Mouse (Mus musculus): ENCODE data around the gene Hemk1. TPM values are rescaled to one million over a fixed set of nuclear protein-coding genes. Genes with fewer than 3 reads are reported as not detected.

The Hemk1 gene
- total RNA-seq, 1 experiment, result 29.1 TPM

- DNase-seq (ENCODE audit: low read depth, low spot score), result no peak
- Histone ChIP-seq H3K4me1 (ENCODE audit: control insufficient read depth in 2 of 2, insufficient read depth in 2 of 2, low read length in 2 of 2, poor library complexity in 1 of 2) (peaks cover 0 to 28% of the 10 kb centered on the region in 2 experiments; a peak in 1 of 4 replicates), H3K36me3 (ENCODE audit: control insufficient read depth, insufficient read depth, low read length, poor library complexity, severe bottlenecking) (peaks cover 15% of the 10 kb centered on the region; the same call in 1 of the 2 replicates), H3K4me3 (ENCODE audit: insufficient read depth in 1 of 2, low read depth in 1 of 2, low read length in 2 of 2, poor library complexity in 1 of 2, severe bottlenecking in 1 of 2) (no peak overlapping the region), H3K9me3 (ENCODE audit: control insufficient read depth, insufficient read depth, low read depth, low read length) (no peaks in the 10 kb centered on the region), H3K27ac (ENCODE audit: insufficient read depth, low read depth, low read length, poor library complexity, severe bottlenecking) (peak overlapping the region; percentile 12; the same call in 1 of the 2 replicates), H3K9ac (ENCODE audit: insufficient read depth, low read depth, low read length, poor library complexity, severe bottlenecking) (no peak overlapping the region)
- in situ Hi-C loops (cut with MboI; ENCODE audit: low sequenced_read_pairs in 2 of 2, unreplicated experiment in 2 of 2), result no loop called here
- no peak for TF ChIP-seq ZNF384 (IDR thresholded peaks at IDR 0.05; ENCODE audit: low read depth, low read length)
- no peak for TF ChIP-seq HCFC1 (IDR thresholded peaks at IDR 0.05; ENCODE audit: borderline replicate concordance, insufficient read depth, low read length)
- TF ChIP-seq MAFK (IDR thresholded peaks at IDR 0.05; ENCODE audit: insufficient read depth, low read depth, low read length), result no peak
- no peak for TF ChIP-seq CHD2 (IDR thresholded peaks at IDR 0.05; ENCODE audit: low read depth, low read length)
- no peak for TF ChIP-seq ZC3H11A (IDR thresholded peaks at IDR 0.05; ENCODE audit: borderline replicate concordance, low read depth, low read length)
Measured at GRCm38 (mm10) chr9:107325904-107326303, 12.2 kb downstream of the Hemk1 start.

GRCm38 (mm10) chr9:107324799-107325561 is 13.2 kb downstream of the Hemk1 start:
- TF ChIP-seq MAFK (IDR thresholded peaks at IDR 0.05; ENCODE audit: insufficient read depth, low read depth, low read length), result no peak
- TF ChIP-seq ZC3H11A (IDR thresholded peaks at IDR 0.05; ENCODE audit: borderline replicate concordance, low read depth, low read length), result no peak
- TF ChIP-seq CHD2 (IDR thresholded peaks at IDR 0.05; ENCODE audit: low read depth, low read length), result no peak
- no peak for TF ChIP-seq ZNF384 (IDR thresholded peaks at IDR 0.05; ENCODE audit: low read depth, low read length)
- TF ChIP-seq HCFC1 (IDR thresholded peaks at IDR 0.05; ENCODE audit: borderline replicate concordance, insufficient read depth, low read length), result no peak
- Histone ChIP-seq H3K36me3 (ENCODE audit: control insufficient read depth, insufficient read depth, low read length, poor library complexity, severe bottlenecking) (peaks cover 15% of the 10 kb centered on the region; the same call in 1 of the 2 replicates), H3K9me3 (ENCODE audit: control insufficient read depth, insufficient read depth, low read depth, low read length) (no peaks in the 10 kb centered on the region), H3K4me1 (ENCODE audit: control insufficient read depth in 2 of 2, insufficient read depth in 2 of 2, low read length in 2 of 2, poor library complexity in 1 of 2) (peaks cover 0 to 28% of the 10 kb centered on the region in 2 experiments; a peak in 1 of 4 replicates), H3K4me3 (ENCODE audit: insufficient read depth in 1 of 2, low read depth in 1 of 2, low read length in 2 of 2, poor library complexity in 1 of 2, severe bottlenecking in 1 of 2) (no peak overlapping the region), H3K27ac (ENCODE audit: insufficient read depth, low read depth, low read length, poor library complexity, severe bottlenecking) (no peak overlapping the region), H3K9ac (ENCODE audit: insufficient read depth, low read depth, low read length, poor library complexity, severe bottlenecking) (no peak overlapping the region)
- no peak for DNase-seq (ENCODE audit: low read depth, low spot score)
- in situ Hi-C loops (cut with MboI; ENCODE audit: low sequenced_read_pairs in 2 of 2, unreplicated experiment in 2 of 2), result no loop called here

GRCm38 (mm10) chr9:107323558-107323957 is 14.6 kb downstream of the Hemk1 start:
- no peak for DNase-seq (ENCODE audit: low read depth, low spot score)
- in situ Hi-C loops (cut with MboI; ENCODE audit: low sequenced_read_pairs in 2 of 2, unreplicated experiment in 2 of 2), result no loop called here
- H3K4me3 ChIP-seq (ENCODE audit: insufficient read depth in 1 of 2, low read depth in 1 of 2, low read length in 2 of 2, poor library complexity in 1 of 2, severe bottlenecking in 1 of 2), result no peak overlapping the region
- H3K36me3 ChIP-seq (ENCODE audit: control insufficient read depth, insufficient read depth, low read length, poor library complexity, severe bottlenecking), result peaks cover 9% of the 10 kb centered on the region; the same call in 1 of the 2 replicates
- H3K9me3 ChIP-seq (ENCODE audit: control insufficient read depth, insufficient read depth, low read depth, low read length), result no peaks in the 10 kb centered on the region
- no peak overlapping the region for H3K27ac ChIP-seq (ENCODE audit: insufficient read depth, low read depth, low read length, poor library complexity, severe bottlenecking)
- H3K9ac ChIP-seq (ENCODE audit: insufficient read depth, low read depth, low read length, poor library complexity, severe bottlenecking), result no peak overlapping the region
- H3K4me1 ChIP-seq (ENCODE audit: control insufficient read depth in 2 of 2, insufficient read depth in 2 of 2, low read length in 2 of 2, poor library complexity in 1 of 2), result peaks cover 0 to 21% of the 10 kb centered on the region in 2 experiments; a peak in 1 of 4 replicates
- TF ChIP-seq ZC3H11A (IDR thresholded peaks at IDR 0.05; ENCODE audit: borderline replicate concordance, low read depth, low read length) (no peak), MAFK (IDR thresholded peaks at IDR 0.05; ENCODE audit: insufficient read depth, low read depth, low read length) (no peak), CHD2 (IDR thresholded peaks at IDR 0.05; ENCODE audit: low read depth, low read length) (no peak), ZNF384 (IDR thresholded peaks at IDR 0.05; ENCODE audit: low read depth, low read length) (no peak), HCFC1 (IDR thresholded peaks at IDR 0.05; ENCODE audit: borderline replicate concordance, insufficient read depth, low read length) (no peak)

GRCm38 (mm10) chr9:107322461-107323050 is 15.6 kb downstream of the Hemk1 start:
- no peak overlapping the region for H3K4me3 ChIP-seq (ENCODE audit: insufficient read depth in 1 of 2, low read depth in 1 of 2, low read length in 2 of 2, poor library complexity in 1 of 2, severe bottlenecking in 1 of 2)
- H3K9ac ChIP-seq (ENCODE audit: insufficient read depth, low read depth, low read length, poor library complexity, severe bottlenecking), result no peak overlapping the region
- DNase-seq (ENCODE audit: low read depth, low spot score), result no peak
- no peak overlapping the region for H3K27ac ChIP-seq (ENCODE audit: insufficient read depth, low read depth, low read length, poor library complexity, severe bottlenecking)
- peaks cover 0 to 14% of the 10 kb centered on the region in 2 experiments; a peak in 1 of 4 replicates for H3K4me1 ChIP-seq (ENCODE audit: control insufficient read depth in 2 of 2, insufficient read depth in 2 of 2, low read length in 2 of 2, poor library complexity in 1 of 2)
- TF ChIP-seq CHD2 (IDR thresholded peaks at IDR 0.05; ENCODE audit: low read depth, low read length) (no peak), ZNF384 (IDR thresholded peaks at IDR 0.05; ENCODE audit: low read depth, low read length) (no peak), HCFC1 (IDR thresholded peaks at IDR 0.05; ENCODE audit: borderline replicate concordance, insufficient read depth, low read length) (no peak), ZC3H11A (IDR thresholded peaks at IDR 0.05; ENCODE audit: borderline replicate concordance, low read depth, low read length) (no peak)
- H3K36me3 ChIP-seq (ENCODE audit: control insufficient read depth, insufficient read depth, low read length, poor library complexity, severe bottlenecking), result peaks cover 3% of the 10 kb centered on the region; the same call in 1 of the 2 replicates
- in situ Hi-C loops (cut with MboI; ENCODE audit: low sequenced_read_pairs in 2 of 2, unreplicated experiment in 2 of 2), result no loop called here
- no peaks in the 10 kb centered on the region for H3K9me3 ChIP-seq (ENCODE audit: control insufficient read depth, insufficient read depth, low read depth, low read length)

All from ES-E14 (cell line).